Mouse (Mus musculus) liver, adult 2 months (tissue): Measurements from ENCODE around the gene Fer.

Experiments
- CTCF ChIP-seq: fragments of 200-500 bp; IDR thresholded peaks from 2 replicates; pipeline ENCODE4 v1.5.1; 2011; ENCODE audit warnings: low read depth, low read length, control low read depth
- POLR2A ChIP-seq: fragments of 200-500 bp; IDR thresholded peaks from 2 replicates; pipeline ENCODE4 v1.6.1; 2011; ENCODE audit warnings: low read length, control low read depth; ENCODE audit not compliant: insufficient read depth; ENCODE audit errors: extremely low read depth

DNA sequence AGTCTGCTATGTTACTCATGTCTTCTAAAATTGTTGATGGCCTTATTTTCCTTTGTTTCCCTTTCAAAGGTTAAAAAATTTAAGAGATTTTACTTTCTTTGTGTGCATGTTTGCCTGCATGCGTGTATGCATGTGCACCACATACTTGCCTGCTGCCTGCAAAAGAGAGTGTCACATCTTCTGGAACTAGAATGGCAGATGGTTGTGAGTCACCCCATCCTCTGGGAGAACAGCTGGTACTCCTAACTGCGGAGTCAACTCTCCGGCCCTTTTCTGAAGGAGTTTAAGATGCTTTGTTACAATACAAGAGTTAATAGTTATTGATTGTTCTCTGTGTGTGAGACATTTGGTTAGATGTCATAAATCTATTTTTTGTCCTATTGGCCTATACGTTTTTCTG, 16.0 kb downstream of the Fer start:
- no peak for TF ChIP-seq CTCF
- no peak for TF ChIP-seq POLR2A
